Mouse (Mus musculus) limb, embryonic 15.5 days (tissue): ENCODE results near the gene Clec2i. TPM values are rescaled to one million over a fixed set of nuclear protein-coding genes. Genes with fewer than 3 reads are reported as not detected.
"Not testable (repeated sequence)": the region's sequence is repeated elsewhere in the genome, so short reads cannot be mapped to it uniquely, and the experiment has no call there.

Experiments
- ATAC-seq: fragments of 200-750 bp; cut with Nextera tagmentation; 2 replicates; pipeline ENCODE4 v1.8.0; 2017; ENCODE audit warnings: low read depth, moderate TSS enrichment; ENCODE audit not compliant: insufficient number of reproducible peaks, low FRiP score, low TSS enrichment
- H3K27ac ChIP-seq: fragments of 300-500 bp; sonication (generic); 2 replicates; pipeline ENCODE4 v1.5.1; 2015; ENCODE audit warnings: moderate library complexity, mild to moderate bottlenecking, inconsistent platforms
- H3K27me3 ChIP-seq: fragments of 300-500 bp; sonication (generic); 2 replicates; pipeline ENCODE4 v1.6.1; 2015; ENCODE audit warnings: inconsistent platforms
- H3K36me3 ChIP-seq: fragments of 300-500 bp; sonication (generic); 2 replicates; pipeline ENCODE4 v1.6.1; 2015; ENCODE audit warnings: inconsistent platforms
- H3K4me1 ChIP-seq: fragments of 300-500 bp; sonication (generic); 2 replicates; pipeline ENCODE4 v1.6.1; 2015; ENCODE audit warnings: inconsistent platforms
- H3K4me2 ChIP-seq: fragments of 300-500 bp; sonication (generic); 2 replicates; pipeline ENCODE4 v1.6.1; 2015; ENCODE audit warnings: mild to moderate bottlenecking, inconsistent platforms
- H3K4me3 ChIP-seq: fragments of 300-500 bp; sonication (generic); 2 replicates; pipeline ENCODE4 v1.5.1; 2015; ENCODE audit warnings: mild to moderate bottlenecking, inconsistent platforms
- H3K9ac ChIP-seq: fragments of 300-500 bp; sonication (generic); 2 replicates; pipeline ENCODE4 v1.6.1; 2015; ENCODE audit warnings: inconsistent platforms
- H3K9me3 ChIP-seq: fragments of 300-500 bp; sonication (generic); 2 replicates; pipeline ENCODE4 v1.6.1; 2016; ENCODE audit warnings: inconsistent platforms
- WGBS: fragments of 180-500 bp; shearing (Covaris S2); methylation state at CpG from one replicate; pipeline ENCODE4 v1.1.7; 2015; 5-methylcytosine and 5-hydroxymethylcytosine counted together
- polyA plus RNA-seq: library from polyadenylated mRNA; unstranded; fragments of >200 nt; fragmentation: Nextera tagmentation; extraction: Ambion mirVana; gene quantifications from 2 replicates; pipeline ENCODE4 v1.2.1, GENCODE M21; 2015

The Clec2i gene
- polyA plus RNA-seq, 1 experiment from 2014 or later = not detected

- 79% methylated on average over 2 of the region's 2 CpGs for WGBS
- Histone ChIP-seq H3K4me3 (no peak overlapping the region), H3K27ac (no peak overlapping the region), H3K4me2 (no peak overlapping the region), H3K36me3 (no peaks in the 10 kb centered on the region), H3K9me3 (no peaks in the 10 kb centered on the region), H3K9ac (no peak overlapping the region), H3K27me3 (no peaks in the 10 kb centered on the region), H3K4me1 (no peaks in the 10 kb centered on the region)
- no peak for ATAC-seq
These were observed 29.4 kb upstream of the Clec2i start for GRCm38 (mm10) chr6:128857976-128858375.

- Histone ChIP-seq H3K4me3 (no peak overlapping the region), H3K36me3 (no peaks in the 10 kb centered on the region), H3K9me3 (no peaks in the 10 kb centered on the region), H3K4me1 (no peaks in the 10 kb centered on the region), H3K27ac (no peak overlapping the region), H3K9ac (no peak overlapping the region), H3K4me2 (no peak overlapping the region), H3K27me3 (no peaks in the 10 kb centered on the region)
- 19% methylated on average over 3 of the region's 3 CpGs for WGBS
- ATAC-seq = no peak
These were observed 18.5 kb upstream of the Clec2i start for GRCm38 (mm10) chr6:128868861-128869260.

GRCm38 (mm10) chr6:128871910-128872610 lies 15.3 kb upstream of the Clec2i start:
- no peak overlapping the region for H3K27ac ChIP-seq
- no peaks in the 10 kb centered on the region for H3K36me3 ChIP-seq
- H3K9ac ChIP-seq = no peak overlapping the region
- no peaks in the 10 kb centered on the region for H3K27me3 ChIP-seq
- no peak overlapping the region for H3K4me2 ChIP-seq
- ATAC-seq = no peak
- H3K9me3 ChIP-seq = no peaks in the 10 kb centered on the region
- H3K4me3 ChIP-seq = no peak overlapping the region
- no peaks in the 10 kb centered on the region for H3K4me1 ChIP-seq
- 76% methylated on average over 1 of the region's 1 CpGs for WGBS

GRCm38 (mm10) chr6:128888834-128889233 lies 1.4 kb downstream of the Clec2i start:
- H3K4me3 ChIP-seq = no peak overlapping the region
- no peak overlapping the region for H3K27ac ChIP-seq
- H3K27me3 ChIP-seq = no peaks in the 10 kb centered on the region
- no peak overlapping the region for H3K4me2 ChIP-seq
- WGBS = 79% methylated on average over 5 of the region's 5 CpGs
- no peaks in the 10 kb centered on the region for H3K36me3 ChIP-seq
- H3K9me3 ChIP-seq = no peaks in the 10 kb centered on the region
- no peak overlapping the region for H3K9ac ChIP-seq
- ATAC-seq = no peak
- 0 out of 2 replicates have a peak, but pooled peaks cover 2% of the 10 kb centered on the region for H3K4me1 ChIP-seq

GRCm38 (mm10) chr6:128890948-128891355 lies 3.6 kb downstream of the Clec2i start, which contains the start of gene BC035044:
BC035044 (minus strand) TSS chr6:128891126.
- Histone ChIP-seq H3K4me2 (no peak within 1 kb of the TSS), H3K27me3 (no peaks in the 10 kb centered on the region), H3K9ac (no peak within 1 kb of the TSS), H3K36me3 (no peaks in the 10 kb centered on the region), H3K4me3 (no peak within 1 kb of the TSS), H3K4me1 (0 out of 2 replicates have a peak, but pooled peaks cover 2% of the 10 kb centered on the region), H3K9me3 (no peaks in the 10 kb centered on the region), H3K27ac (no peak within 1 kb of the TSS)
- ATAC-seq = no peak
- 60% methylated on average over 2 of the region's 2 CpGs for WGBS

GRCm38 (mm10) chr6:128895404-128896001 lies 8.1 kb downstream of the Clec2i start:
- no peak for ATAC-seq
- WGBS = 80% methylated on average over 3 of the region's 3 CpGs
- H3K27me3 ChIP-seq = no peaks in the 10 kb centered on the region

GRCm38 (mm10) chr6:128900044-128900443 lies 12.7 kb downstream of the Clec2i start:
- Histone ChIP-seq H3K4me2 (no peak overlapping the region), H3K27me3 (no peaks in the 10 kb centered on the region), H3K4me1 (no peaks in the 10 kb centered on the region), H3K4me3 (no peak overlapping the region), H3K36me3 (no peaks in the 10 kb centered on the region), H3K27ac (no peak overlapping the region), H3K9ac (no peak overlapping the region), H3K9me3 (no peaks in the 10 kb centered on the region)
- no peak for ATAC-seq
- WGBS = 88% methylated on average over 2 of the region's 2 CpGs

More at GRCm38 (mm10) chr6:128895404-128896001, 8.1 kb downstream of the Clec2i start:
- H3K4me3 ChIP-seq = no peak overlapping the region
- no peak overlapping the region for H3K9ac ChIP-seq
- no peaks in the 10 kb centered on the region for H3K4me1 ChIP-seq
- no peak overlapping the region for H3K4me2 ChIP-seq
- no peaks in the 10 kb centered on the region for H3K9me3 ChIP-seq
- H3K27ac ChIP-seq = no peak overlapping the region
- H3K36me3 ChIP-seq = no peaks in the 10 kb centered on the region

GRCm38 (mm10) chr6:128900796-128901552 lies 13.6 kb downstream of the Clec2i start:
- not testable (repeated sequence) for H3K36me3 ChIP-seq, ATAC-seq, H3K4me3 ChIP-seq, H3K4me2 ChIP-seq, H3K27ac ChIP-seq, H3K9me3 ChIP-seq, H3K4me1 ChIP-seq, H3K9ac ChIP-seq, H3K27me3 ChIP-seq
- WGBS = 82% methylated on average over 6 of the region's 6 CpGs

- no peaks in the 10 kb centered on the region for H3K36me3 ChIP-seq
These were observed 26.3 kb downstream of the Clec2i start for GRCm38 (mm10) chr6:128913598-128914254.

GRCm38 (mm10) chr6:128917322-128917721 lies 29.9 kb downstream of the Clec2i start:
- 73% methylated on average over 2 of the region's 2 CpGs for WGBS

More at GRCm38 (mm10) chr6:128913598-128914254, 26.3 kb downstream of the Clec2i start:
- Histone ChIP-seq H3K9me3 (no peaks in the 10 kb centered on the region), H3K4me2 (no peak overlapping the region), H3K4me1 (no peaks in the 10 kb centered on the region), H3K9ac (no peak overlapping the region), H3K27ac (no peak overlapping the region), H3K27me3 (no peaks in the 10 kb centered on the region), H3K4me3 (no peak overlapping the region)
- 74% methylated on average over 2 of the region's 2 CpGs for WGBS
- no peak for ATAC-seq

GRCm38 (mm10) chr6:128933050-128933449 lies 45.7 kb downstream of the Clec2i start:
- H3K9ac ChIP-seq = no peak overlapping the region
- no peak for ATAC-seq
- H3K36me3 ChIP-seq = no peaks in the 10 kb centered on the region
- no peaks in the 10 kb centered on the region for H3K4me1 ChIP-seq
- H3K27ac ChIP-seq = no peak overlapping the region
- 47% methylated on average over 2 of the region's 2 CpGs for WGBS
- H3K9me3 ChIP-seq = no peaks in the 10 kb centered on the region
- no peaks in the 10 kb centered on the region for H3K27me3 ChIP-seq
- H3K4me2 ChIP-seq = no peak overlapping the region
- no peak overlapping the region for H3K4me3 ChIP-seq

More at GRCm38 (mm10) chr6:128917322-128917721, 29.9 kb downstream of the Clec2i start:
- Histone ChIP-seq H3K27ac (no peak overlapping the region), H3K9me3 (no peaks in the 10 kb centered on the region), H3K27me3 (no peaks in the 10 kb centered on the region), H3K4me2 (no peak overlapping the region), H3K36me3 (no peaks in the 10 kb centered on the region), H3K4me3 (no peak overlapping the region), H3K4me1 (no peaks in the 10 kb centered on the region), H3K9ac (no peak overlapping the region)
- ATAC-seq = no peak
